Mouse (Mus musculus) adrenal gland, adult 8-10 months (tissue): ENCODE results near the gene Gm10409. TPM values are rescaled to one million over a fixed set of nuclear protein-coding genes. Genes with fewer than 3 reads are reported as not detected.
"Not testable (repeated sequence)": the region's sequence is repeated elsewhere in the genome, so short reads cannot be mapped to it uniquely, and the experiment has no call there.

Experiments used
- DNase-seq: peaks from one replicate; pipeline ENCODE4 v3.0.0; 2022
- total RNA-seq, 4 experiments: library from RNA; stranded (reverse); gene quantifications; 2 replicates each; pipeline ENCODE4 v1.2.4; 2022

Gene Gm10409
- under 1 TPM in 2 of 4 experiments, not detected in 2; 0.16 to 0.17 TPM for total RNA-seq

- not testable (repeated sequence) for DNase-seq
These were observed at the start of gene Gm10409 for GRCm38 (mm10) chr14:3412314-3412713. Gene Gm10409, plus strand, starts transcription at chr14:3412614.

GRCm38 (mm10) chr14:3394793-3395192, 17.6 kb upstream of the Gm10409 start, which contains the start of gene Gm10413:
Gene Gm10413, plus strand, starts transcription at chr14:3395093.
- not testable (repeated sequence) for DNase-seq

GRCm38 (mm10) chr14:3427803-3428202, 15.4 kb downstream of the Gm10409 start, which contains the start of gene Gm3005:
Gene Gm3005, plus strand, starts transcription at chr14:3428103.
- DNase-seq = not testable (repeated sequence)

GRCm38 (mm10) chr14:3449079-3449478, 36.7 kb downstream of the Gm10409 start, which contains the start of gene Gm10408:
Gene Gm10408, plus strand, starts transcription at chr14:3449379.
- not testable (repeated sequence) for DNase-seq

Other genes starting within 250 kb of the Gm10409 start
- gene Gm5795, start 224.4 kb upstream of the Gm10409 start, total RNA-seq = not detected
- gene D830030K20Rik, start 204.1 kb upstream of the Gm10409 start, total RNA-seq = under 1 TPM in 2 of 4 experiments, not detected in 2; 0.38 to 0.71 TPM
- not detected for gene Gm2956, start 80.0 kb upstream of the Gm10409 start, total RNA-seq
- gene Gm10413, start 17.5 kb upstream of the Gm10409 start, total RNA-seq = not detected
- under 1 TPM in 1 of 4 experiments, not detected in 3; 0.12 TPM for gene Gm3005, start 15.5 kb downstream of the Gm10409 start, total RNA-seq
- not detected for gene Gm10408, start 36.8 kb downstream of the Gm10409 start, total RNA-seq
- not detected for gene Gm3012, start 221.9 kb downstream of the Gm10409 start, total RNA-seq
- gene Gm3020, start 239.4 kb downstream of the Gm10409 start, total RNA-seq = under 1 TPM in 2 of 4 experiments, not detected in 2; 0.16 to 0.17 TPM